Mouse (Mus musculus): ENCODE data around the gene Sptb. TPM values are rescaled to one million over a fixed set of nuclear protein-coding genes. Genes with fewer than 3 reads are reported as not detected.

Gene Sptb
- polyA plus RNA-seq, 1 experiment from 2014 or later = 0.39 TPM

DNA sequence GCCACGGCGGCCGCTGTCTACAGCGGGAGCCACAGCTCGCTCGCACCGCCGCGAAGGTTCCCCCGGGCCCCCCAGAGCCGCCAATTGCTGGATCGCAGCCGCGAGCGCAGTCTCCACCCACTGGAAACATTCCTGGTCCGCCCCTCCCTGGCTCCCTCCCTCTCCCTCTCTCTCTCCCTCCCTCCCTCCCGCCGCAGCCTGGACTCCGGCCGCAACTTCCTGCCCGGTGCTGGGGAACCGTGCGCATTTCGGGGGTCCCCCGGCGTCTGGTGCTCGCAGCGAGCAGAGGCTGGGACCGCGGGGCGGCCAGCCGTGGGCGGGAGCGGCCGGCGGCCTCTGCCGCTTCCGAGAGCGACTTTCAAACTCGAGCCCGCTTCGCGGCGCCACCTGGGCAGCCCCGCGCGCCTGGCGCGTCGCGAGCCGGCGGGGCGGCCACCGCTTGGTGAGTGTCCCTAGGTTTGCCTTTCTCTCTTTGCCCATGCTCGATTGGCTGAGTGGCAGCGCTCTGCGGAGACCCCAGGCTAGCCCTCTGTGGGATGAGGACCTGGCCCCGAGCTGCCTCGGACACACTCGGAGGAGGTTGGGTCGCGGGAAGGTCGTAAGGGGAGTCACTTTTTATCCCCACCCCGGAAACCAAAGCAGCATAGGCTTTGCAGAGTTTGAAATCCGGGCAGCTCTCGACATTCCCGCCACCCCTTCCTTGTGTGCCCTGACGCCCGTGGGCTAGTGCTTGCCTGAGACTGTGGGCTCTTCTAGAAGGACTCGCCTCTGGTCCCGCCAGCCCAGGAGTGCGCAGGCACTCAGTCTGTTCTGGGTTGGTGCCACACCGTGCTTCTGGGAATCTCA, 176.7 kb downstream of the Sptb start:
- peak overlapping the region; percentile 62 for H3K9ac ChIP-seq

DNA sequence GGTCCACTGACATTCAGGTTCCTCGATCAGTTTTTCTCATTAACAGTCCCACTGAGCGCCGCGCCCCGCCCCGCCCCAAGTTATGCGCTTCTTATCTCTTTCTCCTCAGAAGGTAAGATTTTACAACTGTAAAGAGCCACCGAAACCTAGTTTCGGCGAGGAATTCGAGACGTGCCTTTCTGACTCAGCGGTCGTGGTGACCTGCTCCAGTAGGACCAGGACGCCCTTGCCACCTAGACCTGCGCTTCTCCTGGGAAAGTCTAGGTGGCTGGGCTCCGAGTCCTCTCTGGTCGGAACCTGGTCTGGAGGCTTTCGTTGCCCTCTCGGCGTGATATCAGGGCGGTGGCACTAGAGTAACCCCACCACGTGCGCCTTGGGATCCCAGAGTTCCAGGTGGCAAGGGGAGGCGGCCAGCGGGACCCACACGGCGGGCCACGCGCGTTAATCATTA, 177.4 kb downstream of the Sptb start:
- H3K36me3 ChIP-seq (ENCODE audit: poor library complexity, severe bottlenecking) = no peaks in the 10 kb centered on the region
- under 1% methylated on average over 31 of the region's 31 CpGs for WGBS
- H3K27ac ChIP-seq = no peak overlapping the region
- H3K27me3 ChIP-seq = peaks cover 70% of the 10 kb centered on the region
- peak overlapping the region; percentile 58 for H3K4me3 ChIP-seq
- no peaks in the 10 kb centered on the region for H3K9me3 ChIP-seq (replicated peaks)
- no peak for ATAC-seq
- H3K4me1 ChIP-seq = peaks cover 26% of the 10 kb centered on the region
- peak overlapping the region; percentile 95 for H3K4me2 ChIP-seq
- peak overlapping the region; percentile 62 for H3K9ac ChIP-seq

More for the DNA sequence above, 176.7 kb downstream of the Sptb start:
- ATAC-seq = peak; percentile 82
- H3K4me1 ChIP-seq = peaks cover 26% of the 10 kb centered on the region
- peak overlapping the region; percentile 58 for H3K4me3 ChIP-seq
- peaks cover 70% of the 10 kb centered on the region for H3K27me3 ChIP-seq
- H3K27ac ChIP-seq = no peak overlapping the region
- WGBS = 1% methylated on average over 59 of the region's 74 CpGs
- H3K4me2 ChIP-seq = peak overlapping the region; percentile 95
- no peaks in the 10 kb centered on the region for H3K36me3 ChIP-seq (ENCODE audit: poor library complexity, severe bottlenecking)
- no peaks in the 10 kb centered on the region for H3K9me3 ChIP-seq (replicated peaks)

DNA sequence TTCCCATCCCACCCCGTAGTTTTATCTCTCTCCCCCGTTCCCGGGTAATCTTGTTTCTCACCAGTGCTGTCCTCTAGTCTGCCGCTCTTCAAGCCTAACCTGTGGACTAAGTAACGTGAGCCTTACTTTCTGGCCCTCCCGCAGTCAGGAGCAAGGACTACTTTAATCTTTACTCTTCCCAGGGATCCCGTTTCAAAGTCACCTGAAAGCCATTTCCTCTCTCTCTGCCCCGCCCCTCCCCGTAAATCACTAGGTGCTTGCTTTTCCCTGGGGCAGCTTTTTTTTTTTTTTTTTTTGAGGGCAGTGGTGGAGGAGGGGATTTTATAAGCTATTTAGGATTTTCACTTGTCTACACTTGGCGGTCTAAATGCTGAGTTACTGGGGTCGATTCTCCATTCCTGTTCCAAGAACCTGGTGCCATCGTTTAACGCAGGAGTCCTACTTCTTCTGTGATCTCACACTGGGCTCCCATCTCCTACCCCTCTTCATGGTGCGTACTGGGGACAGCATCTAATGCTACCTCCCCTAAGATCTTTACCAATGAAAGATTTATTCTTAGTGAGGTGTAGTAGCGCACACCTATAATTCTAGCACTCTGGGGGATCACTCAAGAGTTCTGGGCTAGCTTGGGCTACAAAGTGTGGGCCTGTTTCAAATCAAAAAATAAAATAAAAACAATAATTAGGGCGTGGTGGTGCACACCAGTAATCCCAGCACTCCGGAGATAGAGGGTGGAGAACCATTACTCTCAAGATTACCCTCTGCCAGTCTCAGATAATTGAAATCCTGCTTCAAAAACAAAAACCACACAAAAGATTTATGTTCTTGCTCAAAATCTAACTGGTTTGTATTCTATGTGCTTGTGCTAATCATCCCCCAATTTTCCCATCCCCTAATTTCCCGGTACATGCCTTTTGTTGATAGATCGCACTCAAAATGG, 178.1 kb downstream of the Sptb start:
- Histone ChIP-seq H3K9ac (peak overlapping the region; percentile 62; the same call in 1 of the 2 replicates), H3K9me3 (replicated peaks) (no peaks in the 10 kb centered on the region), H3K27me3 (peaks cover 70% of the 10 kb centered on the region), H3K36me3 (ENCODE audit: poor library complexity, severe bottlenecking) (no peaks in the 10 kb centered on the region), H3K4me1 (peaks cover 26% of the 10 kb centered on the region), H3K27ac (no peak overlapping the region), H3K4me3 (peak overlapping the region; percentile 58), H3K4me2 (peak overlapping the region; percentile 95)
- no peak for ATAC-seq
- 1% methylated on average over 19 of the region's 19 CpGs for WGBS

DNA sequence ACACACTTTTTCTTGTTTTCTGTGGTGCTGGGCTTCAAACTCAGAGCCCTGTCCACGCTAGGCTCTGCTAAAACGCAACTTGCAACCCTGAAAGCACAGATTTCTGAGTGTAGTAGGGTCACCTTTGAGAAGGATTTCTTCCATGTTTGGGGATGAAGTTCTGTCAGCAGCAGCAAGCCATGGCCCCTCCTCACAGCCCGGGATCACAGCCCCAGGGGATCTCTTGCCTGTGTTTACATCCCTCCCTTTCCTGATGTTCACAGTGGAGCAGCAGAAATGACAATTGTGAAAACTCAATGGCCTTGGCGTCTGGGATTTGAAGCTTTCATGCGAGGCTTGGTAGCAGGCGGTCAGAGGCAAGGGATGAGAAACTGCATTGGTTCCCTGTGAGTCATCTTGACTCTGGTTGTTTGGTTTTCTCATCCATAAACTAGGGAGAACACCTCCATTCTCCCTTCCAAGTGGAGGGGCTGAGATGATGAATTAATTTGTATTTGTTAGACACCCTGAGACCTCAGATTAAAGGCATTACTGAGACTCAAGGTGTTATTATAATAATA, 179.7 kb downstream of the Sptb start, which contains the start of gene Plekhg3:
Plekhg3 (plus strand) TSS at position 312 of the 560 bp plus-strand sequence.
- Histone ChIP-seq H3K4me1 (peaks cover 26% of the 10 kb centered on the region), H3K9me3 (replicated peaks) (no peaks in the 10 kb centered on the region), H3K4me3 (no peak within 1 kb of the TSS), H3K27ac (no peak within 1 kb of the TSS), H3K36me3 (ENCODE audit: poor library complexity, severe bottlenecking) (no peaks in the 10 kb centered on the region), H3K4me2 (no peak within 1 kb of the TSS), H3K27me3 (peaks cover 65% of the 10 kb centered on the region), H3K9ac (no peak within 1 kb of the TSS)
- 35% methylated on average over 6 of the region's 6 CpGs for whole genome bisulfite sequencing
- no peak for ATAC-seq

Small RNA genes lying within 50 kb of the gene (microRNA-seq; reads per million reads assigned to microRNA genes)
- gene Mir5135 = not detected

Other genes starting within 250 kb of the Sptb start
- 0.63 and 0.97 TPM in 2 replicates for gene Plekhg3, start 179.7 kb downstream of the Sptb start, polyA plus RNA-seq (2015; fragmentation: Nextera tagmentation; extraction: Ambion mirVana)
- 116 and 119 TPM in 2 replicates for gene Churc1, start 55.0 kb upstream of the Sptb start, polyA plus RNA-seq (2015; fragmentation: Nextera tagmentation; extraction: Ambion mirVana)
- 30.1 and 32.9 TPM in 2 replicates for gene Fntb, start 55.0 kb upstream of the Sptb start, polyA plus RNA-seq (2015; fragmentation: Nextera tagmentation; extraction: Ambion mirVana)
- gene Gpx2, start 85.0 kb upstream of the Sptb start, polyA plus RNA-seq (2015; fragmentation: Nextera tagmentation; extraction: Ambion mirVana) = 0.12 TPM in 1 of 2 replicates, not detected in the other
- 12.3 and 14.3 TPM in 2 replicates for gene Rab15, start 112.4 kb upstream of the Sptb start, polyA plus RNA-seq (2015; fragmentation: Nextera tagmentation; extraction: Ambion mirVana)

Measured in forebrain, embryonic 13.5 days (tissue).